Mouse (Mus musculus): ENCODE results near the gene Lpp.

DNA sequence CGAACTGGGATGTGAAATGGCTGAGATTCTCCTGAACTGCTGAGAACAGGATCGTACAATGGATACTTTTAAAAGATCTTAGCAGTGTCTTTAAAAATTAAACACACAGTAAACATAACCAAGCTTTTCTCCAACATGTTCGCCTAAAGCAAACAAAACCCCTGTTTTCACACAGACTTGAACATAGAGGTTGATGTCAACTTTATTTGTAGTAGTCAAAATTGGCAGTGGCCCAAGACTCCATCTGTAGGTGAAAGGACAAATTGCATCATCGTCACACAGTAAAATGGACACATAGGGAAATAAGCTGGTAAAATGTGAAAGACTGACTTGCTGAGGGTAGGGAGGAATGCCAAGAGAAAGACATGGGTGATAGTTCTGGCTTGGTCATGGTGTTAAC is 480.9 kb downstream of the Lpp start:
- TF ChIP-seq CTCF (IDR thresholded peaks at IDR 0.05; ENCODE audit: insufficient read depth, low read depth, low read length) (no peak), POLR2A (IDR thresholded peaks at IDR 0.05; ENCODE audit: insufficient read depth, low read depth, low read length) (no peak)
